Mouse (Mus musculus) lung, postnatal 0 days (tissue): ENCODE measurements around the gene Ube2f.

Experiments
- CTCF ChIP-seq: IDR thresholded peaks from 2 replicates; pipeline ENCODE4 v1.5.1; 2016; ENCODE audit warnings: antibody characterized with exemption, mild to moderate bottlenecking
- EP300 ChIP-seq: IDR thresholded peaks from 2 replicates; pipeline ENCODE4 v1.6.1; 2016; ENCODE audit warnings: antibody characterized with exemption, mild to moderate bottlenecking, control low read depth

DNA sequence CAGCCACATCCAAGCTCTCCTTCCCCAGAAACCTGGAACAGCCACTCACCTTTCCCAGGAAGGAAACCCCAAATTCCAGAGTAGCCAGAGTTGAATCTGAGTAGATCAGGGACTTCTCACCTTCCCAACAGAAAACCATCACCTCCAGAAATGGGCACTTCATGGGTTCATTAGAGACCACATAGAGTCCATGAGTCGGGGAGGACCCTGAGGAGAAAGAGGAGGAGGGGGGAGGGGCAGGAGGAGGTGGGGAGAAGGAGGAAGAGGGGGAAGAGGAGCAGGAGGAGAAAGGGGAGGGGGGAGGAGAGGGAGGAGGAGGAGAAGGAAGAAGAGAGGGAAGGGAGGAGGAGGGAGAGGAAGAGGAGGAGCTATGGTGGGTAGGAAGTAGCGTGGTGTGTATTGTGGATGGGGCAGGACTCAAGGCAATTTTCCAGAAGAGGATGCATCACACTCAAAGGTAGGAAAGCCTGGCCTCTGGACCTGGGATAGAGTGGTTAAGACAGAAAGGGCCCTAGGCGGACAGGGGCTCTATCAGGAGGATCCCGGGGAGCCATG lies 75.5 kb downstream of the Ube2f start:
- no peak for TF ChIP-seq CTCF
- TF ChIP-seq EP300, result no peak
